Mouse (Mus musculus) MEL (cell line): Measurements from ENCODE around the gene Slc7a6os. TPM values are rescaled to one million over a fixed set of nuclear protein-coding genes. Genes with fewer than 3 reads are reported as not detected.

Source experiments
- polyA plus RNA-seq, 2 experiments: library from polyadenylated mRNA; stranded (reverse) in 1 of 2; unstranded in 1 of 2; fragments of >175 nt in 1 of 2; fragments of >200 nt in 1 of 2; gene quantifications; 2 replicates each; pipeline versions ENCODE4 v1.2.1 to v1.2.4; 2012; ENCODE audit warnings: low replicate concordance in 2 of 2, low read depth in 1 of 2; ENCODE audit not compliant: insufficient read length in 2 of 2, insufficient read depth in 1 of 2, missing spikeins in 1 of 2
- total RNA-seq: library from RNA; depleted of rRNA; stranded (reverse); fragments of 300-350 nt; gene quantifications from 2 replicates; pipeline ENCODE4 v1.2.3, GENCODE M21; 2012; rRNA removed

The Slc7a6os gene
- total and polyA plus RNA-seq, 3 experiments, result 52.0 to 53.6 TPM; not detected in 1

Other genes with a start within 250 kb of the Slc7a6os start
- 22.2 and 25.6 TPM in 2 replicates for gene Slc12a4, start 244.8 kb downstream of the Slc7a6os start, total RNA-seq
- 10 to 100 TPM in 1 of 2 experiments, not detected in 1; 32.3 TPM for gene Slc12a4, start 244.8 kb downstream of the Slc7a6os start, polyA plus RNA-seq
- not detected in 2 replicates for gene Dpep3, start 231.5 kb downstream of the Slc7a6os start, total RNA-seq
- gene Dpep3, start 231.5 kb downstream of the Slc7a6os start, polyA plus RNA-seq, result under 1 TPM in 1 of 2 experiments, not detected in 1; 0.11 TPM
- gene Dus2, start 219.6 kb downstream of the Slc7a6os start, total RNA-seq, result 8.6 and 9.2 TPM in 2 replicates
- gene Dus2, start 219.6 kb downstream of the Slc7a6os start, polyA plus RNA-seq, result 10 to 100 TPM in 1 of 2 experiments, not detected in 1; 11.9 TPM
- gene Dpep2nb, start 205.0 kb downstream of the Slc7a6os start, total RNA-seq, result not detected in 2 replicates
- gene Dpep2nb, start 205.0 kb downstream of the Slc7a6os start, polyA plus RNA-seq, result under 1 TPM in 1 of 2 experiments, not detected in 1; 0.14 TPM
- gene Ddx28, start 199.1 kb downstream of the Slc7a6os start, total RNA-seq, result 23.4 and 29.9 TPM in 2 replicates
- 10 to 100 TPM in 1 of 2 experiments, not detected in 1; 21.8 TPM for gene Ddx28, start 199.1 kb downstream of the Slc7a6os start, polyA plus RNA-seq
- gene Nfatc3, start 152.1 kb downstream of the Slc7a6os start, total RNA-seq, result 14.4 and 16.9 TPM in 2 replicates
- gene Nfatc3, start 152.1 kb downstream of the Slc7a6os start, polyA plus RNA-seq, result 10 to 100 TPM; 50.2 to 59.3 TPM
- gene Esrp2, start 74.0 kb downstream of the Slc7a6os start, total RNA-seq, result 1.3 and 2.3 TPM in 2 replicates
- 1 to 10 TPM in 1 of 2 experiments, not detected in 1; 4.5 TPM for gene Esrp2, start 74.0 kb downstream of the Slc7a6os start, polyA plus RNA-seq
- 4.0 and 6.2 TPM in 2 replicates for gene Pla2g15, start 60.5 kb downstream of the Slc7a6os start, total RNA-seq
- 1 to 10 TPM in 1 of 2 experiments, not detected in 1; 9.4 TPM for gene Pla2g15, start 60.5 kb downstream of the Slc7a6os start, polyA plus RNA-seq
- gene Slc7a6, start 42.1 kb downstream of the Slc7a6os start, total RNA-seq, result 26.2 and 34.4 TPM in 2 replicates
- gene Slc7a6, start 42.1 kb downstream of the Slc7a6os start, polyA plus RNA-seq, result 10 to 100 TPM in 1 of 2 experiments, not detected in 1; 48.2 TPM
- 71.2 and 74.5 TPM in 2 replicates for gene Prmt7, start within 50 bp of the Slc7a6os start, total RNA-seq
- gene Prmt7, start within 50 bp of the Slc7a6os start, polyA plus RNA-seq, result 10 to 100 TPM in 1 of 2 experiments, not detected in 1; 63.3 TPM
- gene Smpd3, start 127.1 kb upstream of the Slc7a6os start, total RNA-seq, result 0.04 and 0.07 TPM in 2 replicates
- under 1 TPM in 1 of 2 experiments, not detected in 1; 0.08 TPM for gene Smpd3, start 127.1 kb upstream of the Slc7a6os start, polyA plus RNA-seq
- 2.5 and 2.6 TPM in 2 replicates for gene Zfp90, start 204.4 kb upstream of the Slc7a6os start, total RNA-seq
- 1 to 10 TPM in 1 of 2 experiments, not detected in 1; 3.9 TPM for gene Zfp90, start 204.4 kb upstream of the Slc7a6os start, polyA plus RNA-seq